Mouse (Mus musculus) midbrain, embryonic 12.5 days (tissue): ENCODE results near the gene Fkbp2. TPM values are rescaled to one million over a fixed set of nuclear protein-coding genes. Genes with fewer than 3 reads are reported as not detected.

ENCODE experiments used
- ATAC-seq: fragments of 200-750 bp; cut with Nextera tagmentation; 2 replicates; pipeline ENCODE4 v1.8.0; 2017; ENCODE audit warnings: low read depth, moderate TSS enrichment, moderate library complexity; ENCODE audit not compliant: low FRiP score
- H3K27ac ChIP-seq: fragments of 300-500 bp; sonication (generic); replicated peaks from 2 replicates; pipeline ENCODE4 v1.5.1; 2016; ENCODE audit warnings: mild to moderate bottlenecking
- H3K27me3 ChIP-seq: fragments of 300-500 bp; sonication (generic); 2 replicates; pipeline ENCODE4 v1.6.1; 2016; ENCODE audit warnings: mild to moderate bottlenecking
- H3K36me3 ChIP-seq: fragments of 300-500 bp; sonication (generic); 2 replicates; pipeline ENCODE4 v1.6.1; 2016
- H3K4me1 ChIP-seq: fragments of 300-500 bp; sonication (generic); 2 replicates; pipeline ENCODE4 v1.6.1; 2016
- H3K4me2 ChIP-seq: fragments of 300-500 bp; sonication (generic); replicated peaks from 2 replicates; pipeline ENCODE4 v1.6.1; 2016; ENCODE audit warnings: mild to moderate bottlenecking, moderate library complexity
- H3K4me3 ChIP-seq: fragments of 300-500 bp; sonication (generic); 2 replicates; pipeline ENCODE4 v1.5.1; 2016; ENCODE audit warnings: mild to moderate bottlenecking
- H3K9ac ChIP-seq: fragments of 300-500 bp; sonication (generic); replicated peaks from 2 replicates; pipeline ENCODE4 v1.6.1; 2016; ENCODE audit warnings: mild to moderate bottlenecking, moderate library complexity
- H3K9me3 ChIP-seq: fragments of 300-500 bp; sonication (generic); 2 replicates; pipeline ENCODE4 v1.6.1; 2016; ENCODE audit warnings: mild to moderate bottlenecking
- WGBS: fragments of 180-500 bp; shearing (Covaris S2); methylation state at CpG from one replicate; pipeline ENCODE4 v1.1.7; 2016; 5-methylcytosine and 5-hydroxymethylcytosine counted together
- polyA plus RNA-seq: library from polyadenylated mRNA; unstranded; fragments of >200 nt; fragmentation: Nextera tagmentation; extraction: Ambion mirVana; gene quantifications from 2 replicates; pipeline ENCODE4 v1.2.1, GENCODE M21; 2016

Fkbp2 gene
- polyA plus RNA-seq, 1 experiment from 2014 or later = 83.9 TPM

GRCm38 (mm10) chr19:6974211-6975205 is 5.8 kb downstream of the Fkbp2 start, which contains the start of gene Ppp1r14b:
TSS of gene Ppp1r14b (plus strand) at chr19:6974968.
- peaks cover 37% of the 10 kb centered on the region for H3K27me3 ChIP-seq
- H3K4me1 ChIP-seq = peaks cover 58% of the 10 kb centered on the region
- H3K9ac ChIP-seq = peak within 1 kb of the TSS; percentile 92

GRCm38 (mm10) chr19:6973581-6974190 is 6.6 kb downstream of the Fkbp2 start:
- WGBS = 36% methylated on average over 11 of the region's 12 CpGs
- H3K4me1 ChIP-seq = peaks cover 56% of the 10 kb centered on the region
- H3K27ac ChIP-seq = peak overlapping the region; percentile 95; the same call in 1 of the 2 replicates

More at GRCm38 (mm10) chr19:6974211-6975205, 5.8 kb downstream of the Fkbp2 start, which contains the start of gene Ppp1r14b:
- Histone ChIP-seq H3K36me3 (peaks cover 19% of the 10 kb centered on the region), H3K4me2 (peak within 1 kb of the TSS; percentile 94), H3K4me3 (peak within 1 kb of the TSS; percentile 78), H3K9me3 (no peaks in the 10 kb centered on the region), H3K27ac (peak within 1 kb of the TSS; percentile 95)
- peak; percentile 69 for ATAC-seq
- WGBS = under 1% methylated on average over 76 of the region's 84 CpGs

GRCm38 (mm10) chr19:6972247-6972917 is 7.9 kb downstream of the Fkbp2 start:
- H3K4me1 ChIP-seq = peaks cover 43% of the 10 kb centered on the region
- H3K4me2 ChIP-seq = no peak overlapping the region
- H3K36me3 ChIP-seq = peaks cover 9% of the 10 kb centered on the region
- 81% methylated on average over 13 of the region's 13 CpGs for WGBS
- no peak for ATAC-seq
- no peaks in the 10 kb centered on the region for H3K9me3 ChIP-seq
- H3K4me3 ChIP-seq = no peak overlapping the region
- H3K27me3 ChIP-seq = peaks cover 57% of the 10 kb centered on the region
- no peak overlapping the region for H3K9ac ChIP-seq
- no peak overlapping the region for H3K27ac ChIP-seq

More at GRCm38 (mm10) chr19:6973581-6974190, 6.6 kb downstream of the Fkbp2 start:
- Histone ChIP-seq H3K9ac (peak overlapping the region; percentile 92), H3K27me3 (peaks cover 45% of the 10 kb centered on the region), H3K4me3 (peak overlapping the region; percentile 78), H3K9me3 (no peaks in the 10 kb centered on the region), H3K4me2 (peak overlapping the region; percentile 94), H3K36me3 (peaks cover 19% of the 10 kb centered on the region)
- no peak for ATAC-seq

- no peak for ATAC-seq
- H3K4me2 ChIP-seq = no peak overlapping the region
- H3K9ac ChIP-seq = no peak overlapping the region
- H3K36me3 ChIP-seq = 0 out of 2 replicates have a peak, but pooled peaks cover 3% of the 10 kb centered on the region
- H3K27me3 ChIP-seq = peaks cover 57% of the 10 kb centered on the region
- H3K27ac ChIP-seq = no peak overlapping the region
- H3K4me1 ChIP-seq = peaks cover 37% of the 10 kb centered on the region
- WGBS = 51% methylated on average over 6 of the region's 6 CpGs
- no peak overlapping the region for H3K4me3 ChIP-seq
- no peaks in the 10 kb centered on the region for H3K9me3 ChIP-seq
Measured at GRCm38 (mm10) chr19:6971644-6972043, 8.7 kb downstream of the Fkbp2 start.

GRCm38 (mm10) chr19:6970460-6971085 is 9.7 kb downstream of the Fkbp2 start:
- no peak for ATAC-seq
- Histone ChIP-seq H3K4me1 (peaks cover 28% of the 10 kb centered on the region), H3K27ac (no peak overlapping the region), H3K27me3 (peaks cover 57% of the 10 kb centered on the region), H3K4me3 (peak overlapping the region; percentile 44), H3K9me3 (no peaks in the 10 kb centered on the region), H3K9ac (no peak overlapping the region), H3K4me2 (peak overlapping the region; percentile 53; the same call in 1 of the 2 replicates), H3K36me3 (no peaks in the 10 kb centered on the region)
- whole genome bisulfite sequencing = 21% methylated on average over 11 of the region's 11 CpGs

- ATAC-seq = 0 out of 2 replicates have a peak, but pooled peaks have one; percentile 25
- 1% methylated on average over 55 of the region's 55 CpGs for WGBS
- Histone ChIP-seq H3K27ac (no peak overlapping the region), H3K4me3 (peak overlapping the region; percentile 44), H3K4me2 (peak overlapping the region; percentile 53), H3K9ac (peak overlapping the region; percentile 31; the same call in 1 of the 2 replicates), H3K4me1 (peaks cover 28% of the 10 kb centered on the region), H3K36me3 (no peaks in the 10 kb centered on the region), H3K9me3 (no peaks in the 10 kb centered on the region), H3K27me3 (peaks cover 57% of the 10 kb centered on the region)
Measured at GRCm38 (mm10) chr19:6969665-6970381, 10.5 kb downstream of the Fkbp2 start.

GRCm38 (mm10) chr19:6969291-6969664 is 11.0 kb downstream of the Fkbp2 start:
- Histone ChIP-seq H3K4me1 (peaks cover 28% of the 10 kb centered on the region), H3K36me3 (0 out of 2 replicates have a peak, but pooled peaks cover 2% of the 10 kb centered on the region), H3K27ac (no peak overlapping the region), H3K27me3 (peaks cover 57% of the 10 kb centered on the region), H3K9ac (peak overlapping the region; percentile 31; the same call in 1 of the 2 replicates), H3K4me2 (peak overlapping the region; percentile 53), H3K4me3 (peak overlapping the region; percentile 44), H3K9me3 (no peaks in the 10 kb centered on the region)
- under 1% methylated on average over 20 of the region's 20 CpGs for WGBS
- ATAC-seq = no peak

GRCm38 (mm10) chr19:6968491-6969271 is 11.6 kb downstream of the Fkbp2 start:
- WGBS = 15% methylated on average over 15 of the region's 15 CpGs
- Histone ChIP-seq H3K9me3 (no peaks in the 10 kb centered on the region), H3K9ac (no peak overlapping the region), H3K4me2 (peak overlapping the region; percentile 53), H3K27ac (no peak overlapping the region), H3K4me1 (peaks cover 23% of the 10 kb centered on the region), H3K27me3 (peaks cover 57% of the 10 kb centered on the region), H3K4me3 (peak overlapping the region; percentile 44), H3K36me3 (0 out of 2 replicates have a peak, but pooled peaks cover 3% of the 10 kb centered on the region)
- no peak for ATAC-seq

GRCm38 (mm10) chr19:6956461-6956860 is 23.8 kb downstream of the Fkbp2 start:
- Histone ChIP-seq H3K9ac (no peak overlapping the region), H3K4me1 (peaks cover 13% of the 10 kb centered on the region), H3K36me3 (peaks cover 17% of the 10 kb centered on the region), H3K27me3 (no peaks in the 10 kb centered on the region), H3K27ac (no peak overlapping the region), H3K9me3 (no peaks in the 10 kb centered on the region), H3K4me2 (no peak overlapping the region), H3K4me3 (no peak overlapping the region)
- ATAC-seq = no peak
- 79% methylated on average over 10 of the region's 10 CpGs for WGBS

- no peak overlapping the region for H3K27ac ChIP-seq
- no peak overlapping the region for H3K9ac ChIP-seq
- no peaks in the 10 kb centered on the region for H3K9me3 ChIP-seq
- H3K4me3 ChIP-seq = no peak overlapping the region
- no peak overlapping the region for H3K4me2 ChIP-seq
- 88% methylated on average over 7 of the region's 7 CpGs for WGBS
- ATAC-seq = no peak
- H3K36me3 ChIP-seq = peaks cover 15% of the 10 kb centered on the region
- H3K4me1 ChIP-seq = peaks cover 14% of the 10 kb centered on the region
- H3K27me3 ChIP-seq = no peaks in the 10 kb centered on the region
Measured at GRCm38 (mm10) chr19:6955424-6955823, 24.9 kb downstream of the Fkbp2 start.
